Mouse (Mus musculus) liver, embryonic 11.5 days (tissue): ENCODE data around the gene Ggact. TPM values are rescaled to one million over a fixed set of nuclear protein-coding genes. Genes with fewer than 3 reads are reported as not detected.

ENCODE experiments used
- ATAC-seq: fragments of 200-750 bp; cut with Nextera tagmentation; replicated peaks from 2 replicates; pipeline ENCODE4 v1.8.0; 2017; ENCODE audit warnings: moderate number of reproducible peaks, mild to moderate bottlenecking, moderate TSS enrichment, moderate library complexity; ENCODE audit not compliant: low FRiP score
- DNase-seq: peaks from one replicate; pipeline ENCODE4 v3.0.0-alpha.2; 2017; ENCODE audit warnings: low spot score
- H3K27ac ChIP-seq: fragments of 300-500 bp; sonication (generic); 2 replicates; pipeline ENCODE4 v1.5.1; 2014; ENCODE audit warnings: mild to moderate bottlenecking, low read depth, low read length, control low read depth
- H3K27me3 ChIP-seq: fragments of 300-500 bp; sonication (generic); replicated peaks from 2 replicates; pipeline ENCODE4 v1.6.1; 2014; ENCODE audit warnings: low read length, mixed read lengths; ENCODE audit not compliant: control insufficient read depth, insufficient read depth
- H3K36me3 ChIP-seq: fragments of 300-500 bp; sonication (generic); 2 replicates; pipeline ENCODE4 v1.6.1; 2014; ENCODE audit warnings: mild to moderate bottlenecking, low read length, moderate library complexity, mixed read lengths; ENCODE audit not compliant: control insufficient read depth, insufficient read depth
- H3K4me1 ChIP-seq: fragments of 300-500 bp; sonication (generic); replicated peaks from 2 replicates; pipeline ENCODE4 v1.6.1; 2014; ENCODE audit warnings: low read length, mixed read lengths; ENCODE audit not compliant: control insufficient read depth, insufficient read depth
- H3K4me2 ChIP-seq: fragments of 300-500 bp; sonication (generic); 2 replicates; pipeline ENCODE4 v1.6.1; 2014; ENCODE audit warnings: mild to moderate bottlenecking, control low read depth, moderate library complexity
- H3K4me3 ChIP-seq: fragments of 300-500 bp; sonication (generic); 2 replicates; pipeline ENCODE4 v1.5.1; 2014; ENCODE audit warnings: low read depth, low read length, control low read depth
- H3K9ac ChIP-seq: fragments of 300-500 bp; sonication (generic); 2 replicates; pipeline ENCODE4 v1.6.1; 2014; ENCODE audit warnings: low read depth, low read length, control low read depth
- H3K9me3 ChIP-seq: fragments of 300-500 bp; sonication (generic); 2 replicates; pipeline ENCODE4 v1.6.1; 2016; ENCODE audit warnings: low read length, inconsistent platforms, mixed read lengths; ENCODE audit not compliant: control insufficient read depth
- WGBS: fragments of 180-500 bp; shearing (Covaris S2); extraction: QIAGEN DNeasy Blood & Tissue Kit; methylation state at CpG from one replicate; pipeline ENCODE4 v1.1.7; 2014; 5-methylcytosine and 5-hydroxymethylcytosine counted together
- polyA plus RNA-seq: library from polyadenylated mRNA; unstranded; fragments of >200 nt; fragmentation: Nextera tagmentation; extraction: Ambion mirVana; gene quantifications from 2 replicates; pipeline ENCODE4 v1.2.1, GENCODE M21; 2014

Gene Ggact
- polyA plus RNA-seq, 1 experiment from 2014 or later, result 18.8 TPM

DNA sequence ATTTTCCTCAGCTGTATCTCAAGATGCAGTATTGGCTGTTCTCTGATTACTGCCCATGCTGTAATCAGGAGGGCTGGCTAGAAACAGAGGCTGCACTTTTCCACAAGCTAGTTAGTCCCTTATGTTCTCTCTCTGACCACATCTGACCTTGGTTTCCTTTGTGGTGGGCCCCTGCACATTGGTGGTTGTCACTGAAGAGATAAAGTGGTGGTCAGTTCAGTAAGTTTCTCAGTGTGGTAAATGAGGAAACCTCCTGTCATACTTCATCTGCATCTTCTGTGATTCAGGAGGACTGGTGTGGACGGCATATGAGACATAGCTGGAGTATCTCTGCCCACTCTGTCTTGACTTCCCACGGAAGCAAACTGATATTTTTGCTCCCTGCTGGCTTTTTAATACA lies 125.4 kb downstream of the Ggact start:
- no peak for ATAC-seq
- H3K27me3 ChIP-seq, result no peaks in the 10 kb centered on the region
- H3K27ac ChIP-seq, result no peak overlapping the region
- H3K4me3 ChIP-seq, result no peak overlapping the region
- no peak for DNase-seq
- H3K9me3 ChIP-seq, result no peaks in the 10 kb centered on the region
- no peaks in the 10 kb centered on the region for H3K4me1 ChIP-seq
- no peak overlapping the region for H3K4me2 ChIP-seq
- no peaks in the 10 kb centered on the region for H3K36me3 ChIP-seq
- WGBS, result 42% methylated on average over 2 of the region's 2 CpGs
- no peak overlapping the region for H3K9ac ChIP-seq

DNA sequence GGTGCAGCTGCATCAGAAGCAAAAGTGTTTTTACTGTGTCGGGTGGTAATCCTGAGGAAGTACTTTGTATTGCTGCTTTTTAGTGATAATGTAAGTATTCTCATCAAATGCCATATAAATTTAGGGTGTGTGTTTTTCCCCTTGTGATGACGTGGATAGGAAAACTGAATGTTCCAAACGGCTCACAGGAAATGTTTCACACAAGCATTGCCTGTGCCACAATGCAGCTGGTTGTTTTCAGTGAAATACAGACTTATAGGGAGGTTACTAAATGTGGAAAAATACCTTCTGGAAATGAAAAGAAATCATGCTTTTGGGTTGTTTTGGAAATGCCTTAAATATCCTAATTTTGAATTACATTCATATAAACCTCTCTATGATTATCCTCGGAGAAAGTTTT lies 128.9 kb downstream of the Ggact start:
- no peak overlapping the region for H3K9ac ChIP-seq
- ATAC-seq (no peak), DNase-seq (no peak)
- 78% methylated on average over 4 of the region's 4 CpGs for WGBS
- no peaks in the 10 kb centered on the region for H3K36me3 ChIP-seq
- H3K4me3 ChIP-seq, result no peak overlapping the region
- H3K9me3 ChIP-seq, result no peaks in the 10 kb centered on the region
- no peaks in the 10 kb centered on the region for H3K27me3 ChIP-seq
- H3K27ac ChIP-seq, result no peak overlapping the region
- no peak overlapping the region for H3K4me2 ChIP-seq
- no peaks in the 10 kb centered on the region for H3K4me1 ChIP-seq

DNA sequence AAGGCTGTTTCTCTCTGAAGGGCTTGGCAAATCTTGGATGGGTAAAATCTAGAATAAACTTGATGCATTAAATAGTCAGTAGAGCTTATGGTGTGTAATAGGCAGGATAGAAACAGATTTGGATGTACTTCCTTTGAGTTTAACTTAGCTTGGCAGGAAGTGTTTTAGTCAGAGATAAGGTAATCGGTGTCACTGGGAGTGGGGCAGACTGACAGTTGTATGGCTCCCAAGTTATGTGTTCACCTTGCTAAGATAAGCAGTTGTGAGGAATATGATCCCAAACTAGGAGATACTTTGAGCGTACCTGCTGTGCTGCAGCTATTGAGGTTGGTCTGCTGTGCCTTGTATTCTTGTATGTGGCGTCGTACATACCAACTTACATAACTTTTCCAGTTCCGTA lies 147.1 kb downstream of the Ggact start:
- no peak overlapping the region for H3K4me3 ChIP-seq
- no peak overlapping the region for H3K27ac ChIP-seq
- H3K27me3 ChIP-seq, result no peaks in the 10 kb centered on the region
- H3K4me2 ChIP-seq, result no peak overlapping the region
- DNase-seq (no peak), ATAC-seq (0 out of 2 replicates have a peak, but pooled peaks have one; percentile 47)
- peaks cover 8% of the 10 kb centered on the region for H3K4me1 ChIP-seq
- H3K9ac ChIP-seq, result no peak overlapping the region
- WGBS, result 55% methylated on average over 5 of the region's 5 CpGs
- no peaks in the 10 kb centered on the region for H3K9me3 ChIP-seq
- no peaks in the 10 kb centered on the region for H3K36me3 ChIP-seq

Other genes starting within 250 kb of the Ggact start
- 8.3 and 9.8 TPM in 2 replicates for gene Tmtc4, start 70.3 kb upstream of the Ggact start, polyA plus RNA-seq